Mouse (Mus musculus): ENCODE measurements around the gene Cpa4. TPM values are rescaled to one million over a fixed set of nuclear protein-coding genes. Genes with fewer than 3 reads are reported as not detected.

The Cpa4 gene
- polyA plus RNA-seq, 1 experiment from 2014 or later: not detected

GRCm38 (mm10) chr6:30592417-30592974 is 24.3 kb downstream of the Cpa4 start:
- Histone ChIP-seq H3K4me3 (ENCODE audit: low read depth, low read length) (no peak overlapping the region), H3K9ac (replicated peaks) (no peak overlapping the region), H3K4me2 (ENCODE audit: low read depth, low read length) (no peak overlapping the region), H3K9me3 (ENCODE audit: low read length) (no peaks in the 10 kb centered on the region), H3K27me3 (ENCODE audit: insufficient read depth, low read length) (no peaks in the 10 kb centered on the region), H3K36me3 (replicated peaks; ENCODE audit: insufficient read depth, low read length) (no peaks in the 10 kb centered on the region), H3K27ac (ENCODE audit: low read depth) (no peak overlapping the region), H3K4me1 (ENCODE audit: insufficient read depth) (no peaks in the 10 kb centered on the region)
- no peak for DNase-seq
- no peak for ATAC-seq
- 64% methylated on average over 10 of the region's 10 CpGs for WGBS (ENCODE audit: insufficient replicate concordance)
- no peak for TF ChIP-seq EP300 (IDR thresholded peaks at IDR 0.05; ENCODE audit: low read depth)
- no peak for TF ChIP-seq CTCF (IDR thresholded peaks at IDR 0.05; ENCODE audit: low read depth)

- H3K4me3 ChIP-seq (ENCODE audit: low read depth, low read length): no peak overlapping the region
- H3K9ac ChIP-seq (replicated peaks): no peak overlapping the region
- no peak overlapping the region for H3K27ac ChIP-seq (ENCODE audit: low read depth)
- no peaks in the 10 kb centered on the region for H3K27me3 ChIP-seq (ENCODE audit: insufficient read depth, low read length)
- whole genome bisulfite sequencing (ENCODE audit: insufficient replicate concordance): 61% methylated on average over 7 of the region's 7 CpGs
- no peak overlapping the region for H3K4me2 ChIP-seq (ENCODE audit: low read depth, low read length)
- TF ChIP-seq CTCF (IDR thresholded peaks at IDR 0.05; ENCODE audit: low read depth) (no peak), EP300 (IDR thresholded peaks at IDR 0.05; ENCODE audit: low read depth) (no peak)
- no peaks in the 10 kb centered on the region for H3K9me3 ChIP-seq (ENCODE audit: low read length)
- H3K4me1 ChIP-seq (ENCODE audit: insufficient read depth): no peaks in the 10 kb centered on the region
- DNase-seq: no peak
- H3K36me3 ChIP-seq (replicated peaks; ENCODE audit: insufficient read depth, low read length): no peaks in the 10 kb centered on the region
- no peak for ATAC-seq
These were observed 26.2 kb downstream of the Cpa4 start for GRCm38 (mm10) chr6:30594364-30594763.

- ATAC-seq (no peak), DNase-seq (no peak)
- Histone ChIP-seq H3K4me3 (ENCODE audit: low read depth, low read length) (no peak overlapping the region), H3K9me3 (ENCODE audit: low read length) (no peaks in the 10 kb centered on the region), H3K4me1 (ENCODE audit: insufficient read depth) (no peaks in the 10 kb centered on the region), H3K27ac (ENCODE audit: low read depth) (no peak overlapping the region), H3K36me3 (replicated peaks; ENCODE audit: insufficient read depth, low read length) (no peaks in the 10 kb centered on the region), H3K9ac (replicated peaks) (no peak overlapping the region), H3K27me3 (ENCODE audit: insufficient read depth, low read length) (no peaks in the 10 kb centered on the region), H3K4me2 (ENCODE audit: low read depth, low read length) (no peak overlapping the region)
- TF ChIP-seq EP300 (IDR thresholded peaks at IDR 0.05; ENCODE audit: low read depth) (no peak), CTCF (IDR thresholded peaks at IDR 0.05; ENCODE audit: low read depth) (no peak)
- WGBS (ENCODE audit: insufficient replicate concordance): 78% methylated on average over 8 of the region's 8 CpGs
These were observed 28.2 kb downstream of the Cpa4 start for GRCm38 (mm10) chr6:30596230-30596898.

- no peaks in the 10 kb centered on the region for H3K36me3 ChIP-seq (replicated peaks; ENCODE audit: insufficient read depth, low read length)
- no peaks in the 10 kb centered on the region for H3K4me1 ChIP-seq (ENCODE audit: insufficient read depth)
- H3K4me2 ChIP-seq (ENCODE audit: low read depth, low read length): no peak overlapping the region
- DNase-seq (no peak), ATAC-seq (no peak)
- H3K27ac ChIP-seq (ENCODE audit: low read depth): no peak overlapping the region
- 41% methylated on average over 3 of the region's 3 CpGs for WGBS (ENCODE audit: insufficient replicate concordance)
- TF ChIP-seq CTCF (IDR thresholded peaks at IDR 0.05; ENCODE audit: low read depth) (no peak), EP300 (IDR thresholded peaks at IDR 0.05; ENCODE audit: low read depth) (no peak)
- no peak overlapping the region for H3K9ac ChIP-seq (replicated peaks)
- H3K4me3 ChIP-seq (ENCODE audit: low read depth, low read length): no peak overlapping the region
- H3K27me3 ChIP-seq (ENCODE audit: insufficient read depth, low read length): no peaks in the 10 kb centered on the region
- H3K9me3 ChIP-seq (ENCODE audit: low read length): no peaks in the 10 kb centered on the region
These were observed 31.9 kb downstream of the Cpa4 start for GRCm38 (mm10) chr6:30600033-30600432.

GRCm38 (mm10) chr6:30600995-30601394 is 32.8 kb downstream of the Cpa4 start:
- no peak for DNase-seq

GRCm38 (mm10) chr6:30604342-30604867 is 36.2 kb downstream of the Cpa4 start:
- H3K36me3 ChIP-seq (replicated peaks; ENCODE audit: insufficient read depth, low read length): no peaks in the 10 kb centered on the region
- no peaks in the 10 kb centered on the region for H3K27me3 ChIP-seq (ENCODE audit: insufficient read depth, low read length)
- no peaks in the 10 kb centered on the region for H3K4me1 ChIP-seq (ENCODE audit: insufficient read depth)
- WGBS (ENCODE audit: insufficient replicate concordance): 57% methylated on average over 7 of the region's 7 CpGs
- H3K27ac ChIP-seq (ENCODE audit: low read depth): no peak overlapping the region
- ATAC-seq (no peak), DNase-seq (no peak)
- no peak overlapping the region for H3K9ac ChIP-seq (replicated peaks)
- no peak for TF ChIP-seq EP300 (IDR thresholded peaks at IDR 0.05; ENCODE audit: low read depth)
- no peak for TF ChIP-seq CTCF (IDR thresholded peaks at IDR 0.05; ENCODE audit: low read depth)
- no peak overlapping the region for H3K4me3 ChIP-seq (ENCODE audit: low read depth, low read length)
- H3K9me3 ChIP-seq (ENCODE audit: low read length): no peaks in the 10 kb centered on the region
- no peak overlapping the region for H3K4me2 ChIP-seq (ENCODE audit: low read depth, low read length)

More at GRCm38 (mm10) chr6:30600995-30601394, 32.8 kb downstream of the Cpa4 start:
- WGBS (ENCODE audit: insufficient replicate concordance): 71% methylated on average over 1 of the region's 1 CpGs
- Histone ChIP-seq H3K9ac (replicated peaks) (no peak overlapping the region), H3K4me1 (ENCODE audit: insufficient read depth) (no peaks in the 10 kb centered on the region), H3K27ac (ENCODE audit: low read depth) (no peak overlapping the region), H3K4me2 (ENCODE audit: low read depth, low read length) (no peak overlapping the region), H3K36me3 (replicated peaks; ENCODE audit: insufficient read depth, low read length) (no peaks in the 10 kb centered on the region), H3K27me3 (ENCODE audit: insufficient read depth, low read length) (no peaks in the 10 kb centered on the region), H3K9me3 (ENCODE audit: low read length) (no peaks in the 10 kb centered on the region), H3K4me3 (ENCODE audit: low read depth, low read length) (no peak overlapping the region)
- no peak for ATAC-seq
- TF ChIP-seq EP300 (IDR thresholded peaks at IDR 0.05; ENCODE audit: low read depth) (no peak), CTCF (IDR thresholded peaks at IDR 0.05; ENCODE audit: low read depth) (no peak)

All from liver, postnatal 0 days (tissue).